Mouse (Mus musculus) lung, postnatal 25 days (tissue): Measurements from ENCODE around the gene Sema3e.

Experiments used
- DNase-seq: peaks from one replicate; pipeline ENCODE4 v3.0.0; 2022; ENCODE audit warnings: low spot score

The Sema3e gene

GRCm38 (mm10) chr5:14025205-14026124, at the start of gene Sema3e:
Gene Sema3e (plus strand): TSS chr5:14025276.
- peak; percentile 46 for DNase-seq

DNA sequence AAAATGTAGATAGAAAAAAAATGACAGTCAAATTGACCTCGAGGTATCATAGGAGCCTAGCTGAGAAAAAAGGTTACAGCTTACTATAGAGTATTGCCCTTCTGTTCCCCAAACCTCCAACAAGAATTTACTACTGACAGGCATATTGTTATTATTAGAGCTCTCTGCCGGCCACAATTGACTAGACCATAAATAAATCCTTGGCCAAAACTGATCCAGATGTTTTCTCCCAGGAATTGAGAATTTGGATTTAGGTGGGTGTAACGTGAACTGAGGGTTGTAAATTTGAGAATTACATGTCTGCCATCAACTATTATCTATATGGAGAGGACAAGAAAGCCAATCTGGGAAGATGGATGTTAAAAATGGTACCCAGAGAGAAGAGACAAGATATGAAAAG, 47.5 kb upstream of the Sema3e start:
- DNase-seq, result no peak

GRCm38 (mm10) chr5:13979156-13979555, 45.9 kb upstream of the Sema3e start:
- DNase-seq, result no peak

DNA sequence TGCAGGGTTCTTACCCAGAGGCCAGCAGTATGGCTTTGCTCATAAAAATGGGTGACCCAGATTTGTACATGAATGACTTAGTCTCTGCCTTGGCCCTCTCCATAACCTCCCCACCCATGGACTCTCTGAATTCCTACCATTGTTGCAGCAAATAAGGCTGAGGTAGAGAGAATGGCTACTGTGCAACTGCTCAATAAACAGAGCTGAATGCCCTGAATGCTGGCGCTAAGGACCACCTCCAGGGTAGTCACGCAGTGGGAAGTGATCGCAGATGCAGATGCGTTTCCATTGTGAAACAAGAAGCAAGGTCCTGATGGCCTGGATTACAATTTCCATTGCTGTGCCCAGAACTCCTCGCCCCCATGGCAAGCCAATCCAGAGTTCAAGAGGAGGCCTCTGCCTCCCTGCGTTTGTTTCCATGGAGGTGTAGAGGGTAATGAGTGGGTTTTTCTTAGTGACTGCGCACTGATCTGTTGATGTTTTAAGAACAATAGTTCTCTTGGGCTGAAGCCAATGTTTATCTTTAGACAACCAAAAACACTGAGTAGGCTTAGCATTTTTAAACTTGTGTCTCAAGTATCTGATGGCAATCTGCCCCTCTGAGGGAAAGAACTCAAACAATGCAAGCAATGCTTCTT, 42.5 kb upstream of the Sema3e start:
- peak; percentile 79 for DNase-seq

DNA sequence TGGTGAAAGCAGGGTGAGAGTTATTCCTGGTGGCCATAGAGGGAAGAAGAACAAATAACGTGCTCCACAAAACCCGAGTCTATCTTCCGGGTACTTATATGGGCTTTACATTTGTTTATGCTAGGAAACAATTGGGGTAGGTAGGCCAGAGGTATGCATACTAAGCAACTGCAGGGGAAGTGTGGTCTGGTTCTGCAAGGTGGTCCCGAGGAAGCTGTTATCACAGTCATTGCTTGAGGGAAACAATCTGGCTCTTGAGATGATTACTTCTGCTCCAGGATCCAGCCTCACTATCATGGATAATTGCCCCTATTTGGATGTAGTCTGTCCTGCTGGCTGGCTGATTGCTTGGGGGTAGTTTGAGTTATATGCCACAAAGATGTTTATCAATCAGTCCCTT, 41.5 kb upstream of the Sema3e start:
- no peak for DNase-seq

GRCm38 (mm10) chr5:13985669-13986068, 39.4 kb upstream of the Sema3e start:
- no peak for DNase-seq

- no peak for DNase-seq
Measured at GRCm38 (mm10) chr5:13987123-13987522, 38.0 kb upstream of the Sema3e start.

GRCm38 (mm10) chr5:13988023-13988422, 37.1 kb upstream of the Sema3e start:
- no peak for DNase-seq

DNA sequence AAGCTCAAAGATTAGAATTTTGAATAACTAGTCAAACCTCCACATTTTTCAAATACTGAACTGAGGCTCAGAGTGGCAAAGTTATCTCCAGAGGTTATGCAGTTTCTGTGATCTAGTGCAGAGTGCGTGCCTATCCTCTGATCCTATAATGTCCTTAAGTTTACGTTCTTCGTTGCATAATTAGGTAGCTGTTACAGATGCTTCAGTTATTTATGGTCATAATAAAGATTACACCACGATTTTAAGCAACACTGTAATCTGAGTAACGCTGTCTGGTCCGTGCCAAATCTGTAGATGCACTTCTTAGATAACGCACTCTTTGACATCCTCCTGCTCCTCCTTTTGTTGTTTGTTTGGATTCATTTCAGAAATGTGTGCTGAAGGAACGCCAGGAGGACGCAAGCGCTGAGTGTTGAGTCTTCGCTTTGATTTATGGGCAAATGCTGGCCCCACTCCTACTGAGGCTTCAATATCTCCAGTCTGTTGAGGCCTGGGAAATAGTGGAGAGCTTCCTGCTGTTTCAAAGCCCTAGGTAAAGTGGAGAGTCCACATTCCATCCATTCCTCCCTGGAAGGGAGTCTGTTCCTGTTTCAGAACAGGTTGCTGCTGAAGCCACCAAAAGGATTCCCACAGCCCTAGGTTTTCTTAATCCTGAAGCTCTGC, 32.2 kb upstream of the Sema3e start:
- peak; percentile 73 for DNase-seq

GRCm38 (mm10) chr5:14028341-14028740, 3.3 kb downstream of the Sema3e start:
- DNase-seq, result peak; percentile 26

DNA sequence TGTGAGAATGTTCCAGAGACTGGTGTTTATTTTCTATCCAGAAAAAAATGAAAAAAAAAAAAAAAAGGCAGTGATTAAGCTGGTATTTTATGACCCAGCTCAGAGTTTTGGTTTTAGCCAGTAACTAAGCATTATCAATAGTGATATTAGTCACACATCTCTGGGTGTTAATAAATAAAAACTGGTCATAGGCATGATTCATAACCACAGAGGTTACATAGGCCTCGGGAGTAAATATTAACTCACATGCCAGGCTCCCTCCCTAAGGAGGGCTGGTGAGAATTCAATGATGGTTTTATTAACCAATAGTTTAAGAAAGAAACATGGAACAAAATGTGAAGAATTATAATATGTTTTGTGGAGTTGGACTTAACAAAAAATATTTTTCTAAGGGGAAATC, 5.7 kb downstream of the Sema3e start:
- DNase-seq, result no peak

DNA sequence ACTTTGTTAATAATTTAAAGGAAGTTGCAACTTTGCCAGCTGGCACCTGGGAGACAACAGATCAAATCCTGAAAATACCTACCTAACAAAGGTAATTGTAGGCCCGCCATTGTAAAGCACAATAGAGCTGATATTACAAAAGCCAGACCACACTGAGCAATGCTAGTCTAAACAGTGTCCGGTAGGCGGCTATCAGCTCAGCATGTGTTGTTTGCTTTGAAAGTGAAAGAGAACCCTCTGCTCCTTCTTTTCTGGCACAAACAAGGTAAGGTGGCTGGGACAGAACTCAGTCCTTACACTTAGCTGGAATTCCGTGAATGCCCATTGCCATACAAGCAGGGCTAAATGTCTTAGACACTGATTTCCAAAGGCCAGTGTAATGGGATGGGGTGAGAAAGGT, 7.0 kb downstream of the Sema3e start:
- peak; percentile 26 for DNase-seq

- DNase-seq, result no peak
Measured at GRCm38 (mm10) chr5:14033302-14033701, 8.2 kb downstream of the Sema3e start.

- no peak for DNase-seq
Measured at GRCm38 (mm10) chr5:14038813-14039496, 13.9 kb downstream of the Sema3e start.

DNA sequence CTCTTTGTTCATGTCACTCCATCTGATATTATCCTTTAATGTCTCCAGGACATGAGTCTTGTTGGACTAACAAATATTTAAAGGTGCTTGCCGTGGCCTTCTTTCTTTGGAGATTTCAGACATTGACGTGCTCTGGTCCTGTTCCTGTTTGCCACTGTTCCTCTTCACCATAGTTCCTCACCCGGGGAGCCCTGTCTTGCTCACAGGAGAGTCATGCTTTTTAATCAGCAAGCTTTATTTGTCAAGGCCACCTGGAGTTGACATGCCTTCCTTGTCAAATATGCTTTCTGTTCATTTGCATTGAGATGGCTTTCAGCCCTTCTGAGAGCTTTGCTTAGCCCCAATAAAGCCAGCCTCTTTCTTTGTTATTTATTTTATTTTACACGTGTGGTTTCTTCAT, 15.1 kb downstream of the Sema3e start:
- DNase-seq, result no peak

DNA sequence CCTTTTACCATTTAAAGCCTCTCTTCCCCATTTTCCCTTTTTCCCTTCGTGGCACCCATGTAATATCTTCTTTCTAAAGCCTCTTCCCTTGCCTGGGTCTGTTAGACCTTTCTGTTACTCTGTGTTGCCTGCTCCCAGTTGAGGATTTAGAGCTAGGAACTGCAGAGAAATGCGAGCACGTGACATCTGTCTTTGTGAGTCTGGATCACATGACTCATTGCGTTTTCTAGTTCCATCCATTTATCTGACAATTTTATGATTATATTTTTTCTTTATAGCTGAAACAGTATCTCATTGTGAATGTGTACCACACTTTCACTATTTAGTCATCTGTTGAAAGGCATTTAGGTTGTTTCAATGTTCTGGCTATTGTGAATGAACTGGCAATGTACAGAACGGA, 18.0 kb downstream of the Sema3e start:
- DNase-seq, result no peak

DNA sequence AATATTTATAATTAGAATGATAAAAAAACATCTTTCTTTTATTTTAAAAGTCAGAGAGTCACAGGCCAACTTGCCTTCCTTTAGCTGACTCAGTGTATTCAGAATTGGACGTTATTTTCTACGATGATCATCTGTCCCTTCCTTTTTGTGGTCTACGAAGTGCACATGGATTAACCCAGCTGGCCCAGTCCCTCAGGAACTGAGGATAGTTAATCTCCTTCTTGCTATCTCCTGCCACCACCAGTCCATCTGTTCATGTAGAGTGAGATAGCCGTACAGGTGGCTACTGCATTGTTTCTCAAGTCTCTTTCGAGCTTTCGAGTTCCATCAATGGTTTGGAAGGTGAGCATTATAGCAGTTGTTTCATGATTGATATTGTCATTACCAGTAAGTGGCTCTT, 18.9 kb downstream of the Sema3e start:
- DNase-seq, result no peak

GRCm38 (mm10) chr5:14048660-14049059, 23.6 kb downstream of the Sema3e start:
- DNase-seq, result no peak

- DNase-seq, result no peak
Measured at GRCm38 (mm10) chr5:14054472-14054871, 29.4 kb downstream of the Sema3e start.

GRCm38 (mm10) chr5:14059895-14060553, 34.9 kb downstream of the Sema3e start:
- no peak for DNase-seq

GRCm38 (mm10) chr5:14062918-14063481, 37.9 kb downstream of the Sema3e start:
- no peak for DNase-seq
